Mouse (Mus musculus): ENCODE results near the gene Hrk.

The Hrk gene

GRCm38 (mm10) chr5:118230071-118230611, 65.7 kb downstream of the Hrk start:
- DNase-seq: no peak

DNA sequence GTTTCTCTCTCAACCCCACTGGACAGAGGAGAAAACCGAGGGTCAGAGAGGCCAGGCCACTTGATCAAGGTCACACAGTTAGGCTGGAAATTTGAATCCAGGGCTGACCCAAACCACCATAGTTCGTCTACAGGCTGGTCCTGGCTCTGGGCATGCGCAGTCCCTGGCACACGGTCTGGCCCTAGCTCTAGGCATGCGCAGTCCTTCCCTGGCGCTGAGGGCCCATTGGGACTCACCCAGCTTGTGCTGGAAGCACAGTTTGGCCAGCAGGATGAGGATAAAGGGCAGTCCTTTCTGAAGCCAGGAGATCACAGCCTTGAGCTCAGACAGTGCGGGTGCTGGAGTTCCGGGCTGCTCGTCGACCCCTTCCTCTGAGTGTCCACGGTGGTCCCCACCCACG, 72.4 kb downstream of the Hrk start:
- DNase-seq: no peak

All from kidney, postnatal 14 days (tissue).